Mouse (Mus musculus) left cerebral cortex, adult 8-10 months (tissue): ENCODE results near the gene H1foo. TPM values are rescaled to one million over a fixed set of nuclear protein-coding genes. Genes with fewer than 3 reads are reported as not detected.

ENCODE experiments used
- DNase-seq, 2 experiments: peaks; one replicate each; pipeline ENCODE4 v3.0.0; 2022; ENCODE audit warnings: low spot score in 2 of 2
- total RNA-seq, 4 experiments: library from RNA; stranded (reverse); gene quantifications; 2 replicates each; pipeline ENCODE4 v1.2.4; 2022

Gene H1foo
- total RNA-seq, 4 experiments from 2014 or later, result not detected

DNA sequence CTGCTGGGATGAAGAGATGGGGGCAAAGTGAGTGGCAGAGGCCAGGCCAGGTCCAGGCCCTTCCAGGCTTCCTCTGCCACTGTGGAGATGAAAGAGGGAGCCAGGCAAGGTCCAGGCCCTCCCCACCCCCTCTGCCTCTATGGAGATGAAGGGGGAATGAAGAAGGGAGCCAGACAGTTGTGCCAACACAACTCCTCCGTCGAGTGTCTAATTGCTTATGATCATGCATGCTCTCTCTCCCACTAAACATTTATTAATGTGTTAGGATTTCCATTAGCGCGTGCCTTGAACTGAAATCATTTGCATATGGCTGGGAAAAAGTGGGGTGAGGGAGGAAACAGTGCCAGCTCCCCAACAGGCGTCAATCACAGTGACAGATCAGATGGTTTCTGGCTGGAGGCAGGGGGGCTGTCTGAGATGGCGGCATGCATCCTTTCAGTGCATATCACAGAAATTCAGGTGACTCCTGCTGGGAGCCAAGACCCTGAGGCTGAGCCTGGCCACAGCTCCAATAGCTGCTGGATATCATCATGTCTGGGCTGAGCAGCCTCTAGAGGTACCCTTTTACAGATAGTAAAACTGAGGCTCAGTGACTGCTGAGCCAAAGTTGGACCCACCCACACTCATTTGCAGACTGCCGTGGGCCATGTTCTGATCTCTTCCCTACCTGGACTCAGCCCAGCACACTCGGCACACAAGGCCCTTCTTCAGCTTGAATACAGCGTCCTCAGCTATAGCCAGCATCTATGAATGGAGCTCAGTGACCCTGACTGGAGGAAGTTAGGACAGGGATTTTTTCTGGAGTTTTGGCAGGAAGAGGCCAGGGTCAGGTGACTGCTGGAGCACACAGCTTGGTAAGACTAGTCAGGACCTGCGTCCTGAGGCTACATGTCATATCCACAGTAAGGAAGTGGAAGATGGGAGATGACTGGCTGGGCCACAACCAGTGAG, 17.2 kb upstream of the H1foo start:
- no peak for DNase-seq

DNA sequence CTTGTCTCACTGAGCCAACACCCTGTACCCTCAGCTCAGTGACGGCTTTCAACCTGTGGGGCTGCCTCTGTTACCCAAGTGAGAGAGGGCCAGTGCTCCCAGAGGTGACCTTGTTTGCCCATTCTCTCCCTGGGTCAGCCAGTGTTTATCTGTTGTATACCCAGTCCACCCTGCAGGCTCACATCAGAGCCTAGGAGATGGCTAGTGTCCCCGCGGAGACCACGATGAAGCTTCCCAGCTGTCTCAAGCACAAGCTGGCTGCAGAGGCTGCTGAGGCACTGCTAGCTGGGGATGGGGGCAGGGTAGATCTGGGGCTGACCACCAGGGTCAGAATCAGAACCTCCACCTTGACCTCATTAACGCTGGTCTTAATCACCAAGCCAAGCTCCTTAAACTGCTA, 14.7 kb upstream of the H1foo start:
- no peak for DNase-seq

DNA sequence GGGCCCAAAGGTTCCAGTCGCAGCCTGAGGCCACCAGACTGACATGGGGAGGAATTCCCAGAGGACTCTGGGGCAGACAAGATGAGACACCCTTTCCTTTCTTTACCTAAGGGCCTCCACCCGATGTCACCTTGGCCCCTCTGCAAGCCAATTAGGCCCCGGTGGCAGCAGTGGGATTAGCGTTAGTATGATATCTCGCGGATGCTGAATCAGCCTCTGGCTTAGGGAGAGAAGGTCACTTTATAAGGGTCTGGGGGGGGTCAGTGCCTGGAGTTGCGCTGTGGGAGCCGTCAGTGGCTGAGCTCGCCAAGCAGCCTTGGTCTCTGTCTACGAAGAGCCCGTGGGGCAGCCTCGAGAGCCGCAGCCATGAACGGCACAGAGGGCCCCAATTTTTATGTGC, 13.1 kb upstream of the H1foo start, which contains the start of gene Rho:
Rho (plus strand) TSS at position 110 of the 400 bp plus-strand sequence.
- DNase-seq, result no peak

DNA sequence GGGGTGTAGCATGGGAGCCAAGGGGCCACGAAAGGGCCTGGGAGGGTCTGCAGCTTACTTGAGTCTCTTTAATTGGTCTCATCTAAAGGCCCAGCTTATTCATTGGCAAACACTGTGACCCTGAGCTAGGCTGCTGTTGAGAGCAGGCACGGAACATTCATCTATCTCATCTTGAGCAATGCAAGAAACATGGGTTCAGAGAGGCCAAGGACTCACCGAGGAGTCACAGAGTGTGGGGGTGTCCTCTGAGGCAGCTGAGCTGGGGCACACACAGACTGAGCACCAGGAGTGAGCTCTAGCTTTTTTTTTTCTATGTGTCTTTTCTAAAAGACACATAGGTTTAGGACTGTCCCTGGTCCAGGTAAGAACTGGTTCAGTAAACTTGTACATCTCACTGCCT, 12.3 kb upstream of the H1foo start:
- DNase-seq, result no peak

DNA sequence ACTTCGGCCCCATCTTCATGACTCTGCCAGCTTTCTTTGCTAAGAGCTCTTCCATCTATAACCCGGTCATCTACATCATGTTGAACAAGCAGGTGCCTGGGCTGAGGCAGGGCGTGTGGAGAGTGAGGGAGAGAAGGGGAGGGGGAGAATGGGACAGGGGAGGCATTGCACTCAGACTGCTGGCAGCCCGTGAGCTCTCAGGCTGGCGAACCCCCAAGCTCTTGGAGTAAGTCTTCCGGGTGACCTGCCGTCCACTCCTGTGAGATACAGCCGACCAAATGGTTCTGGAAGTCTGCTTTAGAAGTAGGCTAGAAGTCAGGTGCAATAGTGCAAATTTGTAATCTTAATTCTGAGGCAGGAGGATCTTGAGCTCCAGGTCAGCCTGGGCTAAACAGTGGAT, 9.2 kb upstream of the H1foo start:
- no peak for DNase-seq

DNA sequence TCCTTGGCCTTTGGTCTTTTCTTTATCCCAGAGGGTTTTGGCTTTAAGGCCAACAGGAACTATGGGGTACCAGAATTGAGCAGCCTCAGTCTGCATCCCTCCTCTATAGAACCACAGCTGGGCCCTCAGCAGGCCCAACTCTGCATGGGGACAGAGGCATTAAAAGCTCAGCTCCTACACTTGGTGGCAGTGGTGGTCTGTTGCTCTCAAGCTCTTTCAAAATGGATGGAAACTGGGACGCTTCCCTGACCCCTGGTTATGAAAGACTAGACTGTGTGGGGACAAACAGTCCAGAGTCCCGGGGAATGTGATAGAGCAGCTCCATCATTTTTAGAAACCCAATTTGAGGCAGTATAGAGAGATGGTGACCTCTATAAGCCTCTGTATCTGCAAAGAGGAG, 6.7 kb upstream of the H1foo start:
- DNase-seq, result no peak

DNA sequence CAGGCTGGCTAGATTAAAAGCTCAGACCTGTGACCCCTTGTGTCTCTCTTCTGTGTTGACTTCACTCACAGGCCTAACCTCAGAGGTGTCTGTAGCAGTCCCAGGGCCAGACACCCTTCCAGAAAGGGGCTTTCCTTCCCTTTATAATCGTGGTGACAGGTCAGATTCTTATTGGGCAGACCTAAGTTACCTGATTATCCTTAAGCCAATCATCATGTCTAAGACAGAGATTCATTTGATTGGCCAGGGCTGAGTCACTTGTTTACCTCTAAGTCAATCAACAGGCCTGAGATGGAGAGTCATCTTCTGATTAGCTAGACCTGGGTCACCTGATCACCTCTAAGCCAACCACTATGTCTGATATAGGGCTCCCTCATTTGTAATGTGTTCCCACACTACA, 5.9 kb upstream of the H1foo start:
- no peak for DNase-seq

DNA sequence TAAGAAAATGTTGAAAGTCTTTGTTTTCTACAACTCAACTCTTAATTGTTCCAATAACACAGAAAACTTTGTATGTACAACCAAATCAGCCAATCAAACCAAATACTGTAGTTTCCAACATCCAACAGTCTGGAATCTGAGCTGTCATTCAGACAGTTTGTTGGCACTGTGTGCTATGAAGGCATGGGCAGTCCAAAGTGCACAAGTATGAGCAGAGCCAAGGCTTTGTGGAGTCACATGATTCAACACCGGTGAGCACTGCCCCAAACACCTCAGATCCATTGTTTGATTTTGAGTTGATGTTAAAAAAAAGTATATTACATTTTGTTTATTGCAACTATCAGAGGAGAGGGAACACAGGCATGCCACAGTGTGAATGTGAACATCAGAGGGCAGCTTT, 4.1 kb upstream of the H1foo start:
- no peak for DNase-seq

DNA sequence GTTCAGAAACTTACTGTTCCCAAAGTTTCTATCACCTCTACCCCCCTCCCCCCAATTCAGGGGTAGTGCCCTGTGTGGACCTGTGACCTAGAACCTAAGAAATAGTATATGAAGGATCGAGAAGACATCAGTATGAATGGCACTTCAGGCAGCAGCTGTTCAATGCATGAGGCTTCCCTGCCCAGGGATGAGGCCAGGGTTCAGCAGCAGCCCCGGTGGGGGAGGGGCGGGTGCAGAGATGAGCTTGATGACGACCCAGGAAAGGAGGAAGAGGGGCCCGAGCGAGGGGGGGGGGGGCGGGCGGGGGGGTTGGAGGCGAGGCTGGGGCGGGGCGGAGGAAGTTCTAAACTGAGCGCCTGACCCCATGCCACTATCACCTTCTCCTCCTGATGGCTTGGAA, 3.6 kb upstream of the H1foo start:
- DNase-seq, result no peak

DNA sequence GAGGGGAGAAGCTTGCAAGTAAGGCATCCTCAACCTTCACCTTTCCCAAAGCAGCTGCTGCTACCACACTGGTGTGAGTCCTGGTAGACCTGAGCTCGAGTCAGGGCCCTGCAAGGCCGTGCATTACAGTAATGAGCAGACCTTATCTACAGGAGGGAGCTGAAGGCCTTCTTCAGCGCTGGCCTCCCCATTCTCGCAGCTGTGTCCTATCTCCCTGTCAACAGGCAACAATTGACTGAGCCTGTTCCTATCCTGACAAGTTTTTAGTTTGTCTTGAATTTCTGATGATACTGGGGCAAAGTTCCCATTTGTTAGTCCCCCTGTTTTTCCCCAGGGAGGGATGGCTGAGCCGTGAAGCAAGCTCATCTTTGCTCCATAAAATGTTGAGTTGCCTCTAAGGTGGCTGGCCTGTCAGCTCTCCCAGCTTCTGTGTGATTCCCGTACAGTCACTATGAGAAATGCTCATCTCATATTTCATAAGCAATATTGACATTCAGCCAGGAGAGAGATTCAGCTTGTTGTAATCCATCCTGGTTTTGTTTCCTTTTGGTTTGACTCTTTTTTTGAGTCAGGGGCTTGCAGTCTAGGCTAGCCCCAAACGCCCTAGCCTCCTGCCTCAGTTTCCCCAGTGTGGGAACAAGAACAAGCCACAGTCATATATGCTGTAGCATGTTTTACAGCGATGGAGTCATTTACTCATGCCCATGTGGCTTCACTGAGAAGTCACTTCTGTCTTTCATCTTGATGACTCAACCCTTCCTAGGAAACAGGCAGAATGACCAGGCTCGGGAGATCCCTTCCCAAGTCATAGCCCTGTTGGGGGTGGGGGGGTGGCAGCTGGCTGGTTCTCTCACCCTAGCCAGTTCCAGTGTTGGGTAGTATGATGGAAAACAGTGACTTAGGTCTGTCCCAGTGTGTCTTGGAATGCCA, 975 bp upstream of the H1foo start:
- DNase-seq, result no peak

DNA sequence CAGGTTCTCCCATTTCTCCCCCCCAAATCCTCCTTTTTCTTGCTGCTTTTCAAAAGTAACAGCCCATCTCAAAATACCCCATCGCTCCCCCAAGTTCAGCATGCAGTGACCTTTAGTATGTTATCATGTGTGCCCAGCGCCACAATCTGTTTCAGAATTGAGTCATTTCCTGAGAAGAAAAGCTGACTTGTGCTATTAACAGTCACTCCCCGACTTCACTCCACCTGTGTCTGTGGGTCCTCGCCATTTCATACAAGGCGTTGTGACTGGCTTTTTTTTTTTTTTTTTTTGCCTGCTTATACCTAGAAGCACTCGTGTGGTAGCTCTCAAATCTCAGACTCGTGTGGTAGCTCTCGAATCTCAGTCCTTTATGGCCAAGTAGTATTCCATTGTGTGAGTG, 895 bp downstream of the H1foo start:
- no peak for DNase-seq

DNA sequence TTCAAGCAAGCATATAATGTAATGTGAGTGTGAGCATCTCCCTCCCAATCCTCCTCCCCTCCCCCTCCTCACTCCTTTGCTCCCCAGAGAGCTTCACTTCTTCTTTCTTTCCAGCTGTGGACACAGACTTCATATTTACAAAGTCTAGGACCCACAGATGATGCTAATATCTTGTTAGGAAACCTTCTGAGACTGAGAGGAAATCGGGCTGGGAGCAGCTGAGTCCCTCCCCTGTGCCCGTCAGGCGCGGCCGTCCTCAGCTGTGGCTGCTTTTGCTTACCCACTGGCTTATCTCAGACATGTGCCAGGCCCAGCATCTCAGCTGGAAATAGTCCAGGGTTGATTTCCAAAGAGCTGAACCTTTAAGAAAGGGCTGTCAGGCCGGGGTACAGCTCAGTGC, 1.7 kb downstream of the H1foo start:
- DNase-seq, result no peak

DNA sequence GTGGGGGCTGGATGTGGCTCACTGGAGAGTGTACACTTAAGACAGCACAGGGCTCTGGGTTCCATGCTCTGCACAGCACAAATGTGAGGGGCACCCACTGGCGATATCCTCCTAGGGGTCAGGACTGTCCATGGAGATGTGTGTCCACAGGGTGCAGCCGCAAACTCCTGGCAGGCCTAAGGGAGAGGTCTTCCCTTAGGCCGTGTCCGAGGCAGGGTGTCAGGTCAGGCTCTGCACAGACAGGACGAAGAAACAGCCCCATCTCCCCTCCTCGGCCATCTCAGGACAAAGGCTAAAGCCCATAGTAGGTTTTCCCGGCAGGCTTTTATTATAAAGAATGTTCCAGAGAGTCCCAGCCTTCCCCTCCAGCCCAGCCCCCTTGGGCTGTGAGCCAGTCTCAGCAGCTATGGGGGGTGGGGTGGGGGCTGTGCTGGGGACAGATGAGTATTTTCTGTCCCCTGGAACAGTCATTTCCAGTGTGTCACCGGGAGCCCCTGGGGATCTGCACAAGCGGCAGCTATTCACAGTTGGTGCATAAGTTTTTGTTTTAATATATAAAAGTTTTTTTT, 9.9 kb downstream of the H1foo start:
- no peak for DNase-seq

DNA sequence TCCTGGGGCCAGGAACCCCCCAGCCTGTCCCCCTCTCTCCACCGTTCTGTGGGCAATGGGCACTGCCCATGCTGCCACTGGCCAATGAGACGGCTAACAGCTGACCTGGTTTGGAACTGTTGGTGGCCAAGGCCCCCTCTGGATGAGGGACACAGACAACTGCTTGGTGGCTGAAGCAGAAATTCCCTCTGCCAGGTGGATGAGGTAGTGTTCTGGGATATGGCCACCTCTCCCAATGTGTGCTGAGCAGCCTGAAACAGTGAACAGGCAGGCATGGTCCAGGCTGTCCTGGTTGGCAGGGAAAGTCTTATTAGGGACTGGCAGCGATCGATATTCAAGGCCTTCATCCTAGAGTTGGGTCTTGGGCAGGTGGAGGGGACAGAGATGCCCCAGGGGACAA, 10.4 kb downstream of the H1foo start:
- DNase-seq, result no peak

DNA sequence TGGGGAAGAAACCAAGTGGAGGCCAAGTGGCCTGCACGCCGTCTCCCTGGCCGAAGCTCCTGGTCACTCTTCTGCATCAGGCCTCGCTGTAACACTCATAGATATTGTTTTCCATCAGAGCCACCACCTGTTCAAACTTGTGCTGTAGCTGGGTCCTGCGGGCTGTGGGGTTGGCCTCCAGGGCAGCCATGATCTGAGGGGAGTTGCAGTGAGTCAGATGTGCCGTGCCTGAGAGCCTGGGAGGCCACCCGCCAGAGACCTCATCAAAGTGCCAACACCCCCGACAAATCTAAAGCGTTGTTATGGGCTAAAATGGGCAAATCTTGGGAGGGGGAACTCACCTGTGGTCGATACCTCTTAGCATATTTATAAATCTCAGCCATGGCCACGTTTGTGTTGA, 10.9 kb downstream of the H1foo start:
- DNase-seq, result no peak

DNA sequence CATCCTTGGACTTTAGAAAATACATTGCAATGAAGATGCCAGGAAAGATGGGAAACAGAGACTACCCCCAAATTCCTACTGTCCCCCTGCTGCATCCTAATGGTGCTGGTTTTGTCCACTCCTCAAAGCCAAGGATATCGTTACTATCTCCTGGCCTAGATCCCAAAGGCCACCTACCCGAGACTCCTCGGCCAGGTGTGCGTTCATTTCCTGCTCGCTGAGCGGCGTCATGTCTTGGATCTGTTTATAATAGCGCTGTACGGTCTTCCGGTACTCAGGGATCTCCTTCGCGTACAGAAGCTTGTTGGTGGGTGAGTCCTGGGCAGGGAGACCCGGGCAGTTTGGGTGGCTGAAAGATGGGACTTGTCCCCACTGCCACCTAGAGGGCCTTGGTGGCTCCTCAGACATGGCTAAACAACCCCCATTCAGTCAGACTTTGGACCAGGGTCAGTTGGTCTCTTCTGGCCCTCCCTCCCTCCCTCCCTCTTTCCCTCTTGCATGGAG, 11.7 kb downstream of the H1foo start:
- no peak for DNase-seq

DNA sequence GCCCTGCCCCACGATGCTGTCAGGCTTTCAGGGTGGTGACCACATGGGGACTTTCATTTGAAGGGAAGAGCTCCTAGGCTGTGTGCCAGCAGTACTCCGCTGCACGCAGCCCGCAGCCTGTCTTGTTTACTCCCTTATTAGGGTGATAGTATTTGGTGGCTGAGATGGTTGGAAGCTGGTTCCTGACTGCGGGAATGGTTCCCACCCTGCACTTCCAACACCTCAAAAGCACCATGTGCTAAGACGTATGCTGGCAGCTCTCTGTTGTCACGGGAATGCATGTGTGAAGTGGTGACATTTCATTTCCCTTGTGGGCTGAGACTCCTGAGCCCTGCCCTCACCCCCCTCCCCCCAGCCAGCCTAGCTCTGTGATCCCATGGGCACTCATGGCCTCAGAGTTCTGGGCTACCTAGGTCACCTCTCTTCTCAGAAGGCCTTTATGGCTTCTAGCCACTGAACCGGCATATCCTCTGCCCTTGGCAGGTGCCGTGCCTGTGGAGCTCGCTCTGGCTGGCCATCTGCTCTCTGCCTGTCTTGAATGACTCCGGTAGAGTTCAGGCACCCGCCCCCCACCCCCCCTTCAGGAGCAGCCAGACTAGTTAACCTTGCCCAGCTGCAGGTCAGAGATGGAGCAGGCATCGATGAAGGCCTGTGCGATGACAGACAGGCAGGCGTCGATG, 12.3 kb downstream of the H1foo start:
- DNase-seq, result no peak

DNA sequence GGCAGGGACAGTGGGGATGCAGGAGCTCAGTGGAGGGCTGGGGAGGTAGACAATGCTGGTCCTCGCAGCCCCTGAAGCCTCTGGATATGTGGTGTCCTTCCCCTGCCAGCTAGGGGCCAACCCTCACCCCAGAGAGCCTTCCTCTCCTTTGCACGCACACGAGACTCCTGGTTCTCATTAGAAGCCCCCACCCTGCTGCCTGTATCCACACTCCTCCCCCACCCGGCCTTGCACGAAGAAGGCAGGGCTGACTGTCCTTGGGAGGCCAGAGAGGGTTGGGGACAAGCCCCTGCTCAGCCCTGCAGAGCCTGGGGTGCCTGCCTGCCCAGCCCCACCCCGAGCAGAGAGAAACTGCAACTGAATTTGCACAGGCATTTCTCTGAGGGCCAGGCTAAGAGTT, 12.9 kb downstream of the H1foo start:
- no peak for DNase-seq

DNA sequence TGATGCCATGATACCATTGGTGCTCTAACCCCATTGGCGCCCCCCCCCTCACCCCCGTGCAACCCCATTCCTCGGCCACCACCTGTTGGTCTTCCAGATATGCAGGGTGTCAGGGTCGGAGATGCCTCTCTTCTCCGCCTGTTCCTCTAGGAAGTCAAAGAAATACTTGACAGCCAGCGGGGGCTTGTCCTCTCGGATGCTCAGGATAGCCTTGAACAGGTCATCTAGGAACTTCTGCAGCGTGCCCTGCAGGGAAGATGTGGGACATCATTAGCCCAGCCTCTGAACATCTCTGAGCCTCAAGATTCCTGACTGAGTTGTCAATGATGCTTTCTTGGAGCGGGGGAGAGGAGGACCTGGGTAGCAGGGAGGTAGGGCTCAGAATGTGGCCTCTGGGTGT, 13.7 kb downstream of the H1foo start:
- no peak for DNase-seq

DNA sequence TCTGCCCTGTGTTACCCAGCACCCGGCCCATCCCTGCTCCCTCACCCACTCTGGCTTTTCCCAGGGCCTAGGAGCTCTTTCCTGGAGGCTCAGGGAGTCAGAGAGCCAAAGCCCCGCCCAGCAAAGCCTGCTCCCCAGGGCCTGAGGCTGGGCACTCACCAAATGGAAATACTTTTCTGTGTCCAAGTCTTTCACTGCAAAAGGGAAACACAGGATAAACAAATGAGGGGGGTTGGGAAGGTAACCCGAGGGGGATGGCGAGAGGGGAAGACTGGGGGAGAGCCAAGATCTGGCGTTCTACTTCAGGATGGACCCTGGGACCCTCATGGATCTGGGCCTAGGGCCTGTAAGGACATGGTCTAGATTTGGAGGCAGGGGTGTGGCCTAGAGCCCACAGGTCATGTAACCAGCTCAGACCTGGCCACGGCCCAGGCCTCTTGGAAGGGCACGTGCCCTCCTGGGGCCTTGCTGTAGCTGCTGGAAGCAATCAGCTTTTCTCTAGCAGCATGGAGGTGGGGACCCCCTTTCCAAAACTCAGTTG, 14.5 kb downstream of the H1foo start:
- no peak for DNase-seq

DNA sequence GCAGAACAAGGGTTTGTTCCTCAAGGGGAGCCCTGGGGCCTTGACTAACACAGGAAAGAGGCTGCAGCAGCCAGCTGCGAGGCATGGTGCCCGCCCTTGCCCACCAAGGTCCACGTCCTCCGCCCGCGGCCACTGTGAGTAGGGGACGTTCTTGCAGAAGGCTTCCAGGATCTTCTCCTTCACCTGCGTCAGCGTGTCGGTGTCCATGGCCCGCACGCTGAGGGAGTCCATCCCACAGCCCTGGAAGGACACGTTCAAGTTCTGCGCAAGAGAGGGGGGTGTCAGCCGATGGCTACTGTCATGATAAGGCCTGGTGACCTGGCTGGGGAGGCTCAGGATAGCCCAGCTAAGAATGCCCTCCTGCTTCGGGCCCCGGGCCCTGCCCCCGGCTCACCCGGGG, 15.6 kb downstream of the H1foo start:
- DNase-seq, result no peak
